Mouse (Mus musculus): Measurements from ENCODE around the gene Stk38.
"Not testable (repeated sequence)": the region's sequence is repeated elsewhere in the genome, so short reads cannot be mapped to it uniquely, and the experiment has no call there.

The Stk38 gene

GRCm38 (mm10) chr17:29007641-29008325 lies at the start of gene Stk38:
Gene Stk38, minus strand, starts transcription at chr17:29007995.
- DNase-seq: peak; percentile 95 to 97

GRCm38 (mm10) chr17:29057361-29057890 lies 49.6 kb upstream of the Stk38 start:
- DNase-seq: no peak

- DNase-seq: no peak
These were observed 48.9 kb upstream of the Stk38 start for GRCm38 (mm10) chr17:29056699-29057151.

- no peak for DNase-seq
These were observed 48.4 kb upstream of the Stk38 start for GRCm38 (mm10) chr17:29056207-29056606.

GRCm38 (mm10) chr17:29055586-29055985 lies 47.8 kb upstream of the Stk38 start:
- no peak for DNase-seq

- no peak for DNase-seq
These were observed 46.6 kb upstream of the Stk38 start for GRCm38 (mm10) chr17:29054429-29054828.

- DNase-seq: peak in 1 of 2 experiments; percentile 34
These were observed 46.0 kb upstream of the Stk38 start for GRCm38 (mm10) chr17:29053841-29054240.

- DNase-seq: peak in 1 of 2 experiments; percentile 67
These were observed 45.3 kb upstream of the Stk38 start for GRCm38 (mm10) chr17:29053067-29053466.

GRCm38 (mm10) chr17:29050791-29051190 lies 43.0 kb upstream of the Stk38 start:
- DNase-seq: peak in 1 of 2 experiments; percentile 55

GRCm38 (mm10) chr17:29049923-29050322 lies 42.1 kb upstream of the Stk38 start:
- DNase-seq: no peak

GRCm38 (mm10) chr17:29049508-29049889 lies 41.7 kb upstream of the Stk38 start:
- no peak for DNase-seq

- DNase-seq: peak; percentile 94 to 95
These were observed 41.1 kb upstream of the Stk38 start for GRCm38 (mm10) chr17:29048748-29049507.

- no peak for DNase-seq
These were observed 40.1 kb upstream of the Stk38 start for GRCm38 (mm10) chr17:29047697-29048514.

- no peak for DNase-seq
These were observed 39.1 kb upstream of the Stk38 start for GRCm38 (mm10) chr17:29046863-29047262.

GRCm38 (mm10) chr17:29045741-29046530 lies 38.1 kb upstream of the Stk38 start:
- DNase-seq: peak; percentile 85 to 86

GRCm38 (mm10) chr17:29044925-29045319 lies 37.1 kb upstream of the Stk38 start:
- DNase-seq: no peak

GRCm38 (mm10) chr17:29044146-29044924 lies 36.5 kb upstream of the Stk38 start:
- no peak for DNase-seq

- DNase-seq: no peak
These were observed 35.8 kb upstream of the Stk38 start for GRCm38 (mm10) chr17:29043583-29043982.

- DNase-seq: no peak
These were observed 34.8 kb upstream of the Stk38 start for GRCm38 (mm10) chr17:29042569-29042968.

GRCm38 (mm10) chr17:29041632-29042031 lies 33.8 kb upstream of the Stk38 start:
- DNase-seq: not testable (repeated sequence)

GRCm38 (mm10) chr17:29039351-29039750 lies 31.6 kb upstream of the Stk38 start:
- DNase-seq: peak in 1 of 2 experiments; percentile 30

All from cerebellum, postnatal 25 days (tissue).